Mouse (Mus musculus): ENCODE results near the gene Oasl1. TPM values are rescaled to one million over a fixed set of nuclear protein-coding genes. Genes with fewer than 3 reads are reported as not detected.

Oasl1 gene
- total and polyA plus RNA-seq, 2 experiments = 5.8 to 16.8 TPM

DNA sequence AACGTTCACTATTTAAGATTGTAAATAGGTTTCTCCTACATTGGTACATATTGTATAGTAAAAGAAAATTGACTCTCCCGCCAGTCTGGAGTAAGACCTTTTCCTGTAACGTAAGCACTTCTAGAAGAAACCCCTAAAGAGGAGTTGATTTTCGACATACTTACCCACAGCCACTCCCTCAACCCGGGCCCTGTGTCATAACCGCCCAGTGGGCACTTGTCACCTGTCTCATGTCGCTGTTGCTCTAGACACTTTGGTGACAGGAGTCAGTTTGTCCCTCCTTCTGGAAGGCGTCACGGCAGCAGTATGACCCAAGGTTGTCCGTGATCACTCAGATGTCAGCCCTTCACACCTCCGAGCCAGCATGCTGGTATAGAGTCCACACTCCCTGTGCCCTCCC, 40.0 kb upstream of the Oasl1 start:
- H3K4me1 ChIP-seq (ENCODE audit: control insufficient read depth, insufficient read depth, low read length) = peaks cover 3% of the 10 kb centered on the region; the same call in 1 of the 2 replicates
- H3K27me3 ChIP-seq (ENCODE audit: control insufficient read depth, insufficient read depth, low read length) = no peaks in the 10 kb centered on the region
- H3K27ac ChIP-seq (replicated peaks; ENCODE audit: insufficient read depth, low read depth, low read length) = no peak overlapping the region
- no peak for DNase-seq (ENCODE audit: extremely low read depth, low read depth, low spot score)
- H3K4me3 ChIP-seq (ENCODE audit: insufficient read depth, low read depth, low read length) = no peak overlapping the region
- 92% methylated on average over 11 of the region's 11 CpGs for WGBS
- H3K9ac ChIP-seq (ENCODE audit: low read depth, low read length) = no peak overlapping the region
- no peaks in the 10 kb centered on the region for H3K36me3 ChIP-seq (ENCODE audit: control insufficient read depth, insufficient read depth, low read length)
- TF ChIP-seq CTCF (IDR thresholded peaks at IDR 0.05; ENCODE audit: low read depth, low read length) = no peak
- TF ChIP-seq POLR2A (IDR thresholded peaks at IDR 0.05; ENCODE audit: extremely low read depth, insufficient read depth, low read length) = no peak
- no peaks in the 10 kb centered on the region for H3K79me2 ChIP-seq (ENCODE audit: control insufficient read depth, insufficient read depth, low read length)

DNA sequence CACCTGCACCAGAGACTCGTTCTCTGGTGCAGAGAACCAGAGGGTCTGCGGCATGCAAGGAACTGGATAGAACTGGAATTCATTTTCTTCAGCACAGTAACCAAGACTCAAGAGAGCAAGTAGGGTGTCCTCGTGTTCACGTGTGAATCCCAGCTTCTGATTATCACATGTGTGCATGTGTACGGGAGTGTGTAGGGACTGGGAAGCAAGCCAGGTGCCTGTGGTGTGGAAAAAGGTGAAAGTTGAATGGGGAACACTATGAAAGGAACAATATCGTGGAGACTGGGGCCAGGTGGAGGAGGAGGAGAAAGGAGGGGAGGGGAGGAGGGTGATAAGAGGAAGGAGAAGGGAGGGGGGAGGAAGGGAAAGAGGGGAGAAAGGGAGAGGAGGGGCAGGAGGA, 36.2 kb upstream of the Oasl1 start:
- peak; percentile 55 for DNase-seq (ENCODE audit: extremely low read depth, low read depth, low spot score)
- TF ChIP-seq CTCF (IDR thresholded peaks at IDR 0.05; ENCODE audit: low read depth, low read length) (no peak), POLR2A (IDR thresholded peaks at IDR 0.05; ENCODE audit: extremely low read depth, insufficient read depth, low read length) (no peak)
- H3K27ac ChIP-seq (replicated peaks; ENCODE audit: insufficient read depth, low read depth, low read length) = no peak overlapping the region; the same call in 1 of the 2 replicates
- no peak overlapping the region for H3K9ac ChIP-seq (ENCODE audit: low read depth, low read length)
- H3K4me3 ChIP-seq (ENCODE audit: insufficient read depth, low read depth, low read length) = no peak overlapping the region
- H3K79me2 ChIP-seq (ENCODE audit: control insufficient read depth, insufficient read depth, low read length) = no peaks in the 10 kb centered on the region
- H3K27me3 ChIP-seq (ENCODE audit: control insufficient read depth, insufficient read depth, low read length) = no peaks in the 10 kb centered on the region
- H3K4me1 ChIP-seq (ENCODE audit: control insufficient read depth, insufficient read depth, low read length) = peaks cover 3% of the 10 kb centered on the region
- H3K36me3 ChIP-seq (ENCODE audit: control insufficient read depth, insufficient read depth, low read length) = no peaks in the 10 kb centered on the region
- WGBS = 41% methylated on average over 6 of the region's 6 CpGs

DNA sequence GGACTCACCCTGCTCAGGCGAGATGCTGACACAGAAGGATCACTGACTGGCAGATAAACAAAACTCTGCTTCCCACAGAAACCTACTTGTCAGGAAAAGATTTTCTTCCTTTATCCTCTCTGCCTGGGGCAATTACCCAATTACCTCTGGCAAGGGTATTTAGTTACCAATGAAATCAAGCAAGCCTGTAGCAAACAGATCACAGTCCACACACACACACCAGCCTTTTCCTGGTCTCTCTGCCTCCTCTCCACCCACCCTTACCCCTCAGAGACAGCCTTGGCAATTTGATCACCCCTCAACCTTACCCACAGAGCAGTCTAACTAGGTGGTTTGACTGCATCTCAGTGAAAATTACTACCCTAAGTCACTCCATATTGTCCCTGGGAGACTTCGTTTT, 34.0 kb upstream of the Oasl1 start:
- WGBS = 72% methylated on average over 2 of the region's 2 CpGs
- Histone ChIP-seq H3K27me3 (ENCODE audit: control insufficient read depth, insufficient read depth, low read length) (no peaks in the 10 kb centered on the region), H3K9ac (ENCODE audit: low read depth, low read length) (no peak overlapping the region), H3K36me3 (ENCODE audit: control insufficient read depth, insufficient read depth, low read length) (no peaks in the 10 kb centered on the region), H3K4me1 (ENCODE audit: control insufficient read depth, insufficient read depth, low read length) (peaks cover 3% of the 10 kb centered on the region), H3K27ac (replicated peaks; ENCODE audit: insufficient read depth, low read depth, low read length) (no peak overlapping the region), H3K79me2 (ENCODE audit: control insufficient read depth, insufficient read depth, low read length) (no peaks in the 10 kb centered on the region), H3K4me3 (ENCODE audit: insufficient read depth, low read depth, low read length) (no peak overlapping the region)
- DNase-seq (ENCODE audit: extremely low read depth, low read depth, low spot score) = peak; percentile 63
- TF ChIP-seq CTCF (IDR thresholded peaks at IDR 0.05; ENCODE audit: low read depth, low read length) = no peak
- TF ChIP-seq POLR2A (IDR thresholded peaks at IDR 0.05; ENCODE audit: extremely low read depth, insufficient read depth, low read length) = no peak

DNA sequence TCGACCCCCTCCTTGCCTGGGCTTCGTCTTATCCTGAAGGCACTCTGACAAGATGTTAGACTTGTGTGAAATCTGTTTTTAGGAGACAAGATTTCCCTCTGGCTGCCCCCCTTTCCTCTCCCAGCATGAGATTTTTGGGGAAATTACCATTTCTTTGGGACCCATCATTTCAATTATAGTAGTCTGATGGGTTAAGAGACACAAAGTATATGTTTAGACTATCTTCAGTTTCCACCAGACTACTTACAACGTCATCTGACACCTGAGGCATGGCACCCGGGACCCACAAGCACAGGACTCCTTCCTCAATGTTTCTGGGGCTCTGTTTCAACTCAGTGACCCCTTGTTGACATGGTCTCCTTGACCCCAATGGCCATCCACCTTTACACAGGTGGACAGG, 27.5 kb upstream of the Oasl1 start:
- Histone ChIP-seq H3K27ac (replicated peaks; ENCODE audit: insufficient read depth, low read depth, low read length) (no peak overlapping the region), H3K79me2 (ENCODE audit: control insufficient read depth, insufficient read depth, low read length) (no peaks in the 10 kb centered on the region), H3K4me1 (ENCODE audit: control insufficient read depth, insufficient read depth, low read length) (no peaks in the 10 kb centered on the region), H3K27me3 (ENCODE audit: control insufficient read depth, insufficient read depth, low read length) (no peaks in the 10 kb centered on the region), H3K4me3 (ENCODE audit: insufficient read depth, low read depth, low read length) (no peak overlapping the region), H3K9ac (ENCODE audit: low read depth, low read length) (no peak overlapping the region), H3K36me3 (ENCODE audit: control insufficient read depth, insufficient read depth, low read length) (no peaks in the 10 kb centered on the region)
- 97% methylated on average over 4 of the region's 4 CpGs for WGBS
- no peak for DNase-seq (ENCODE audit: extremely low read depth, low read depth, low spot score)
- TF ChIP-seq CTCF (IDR thresholded peaks at IDR 0.05; ENCODE audit: low read depth, low read length) (no peak), POLR2A (IDR thresholded peaks at IDR 0.05; ENCODE audit: extremely low read depth, insufficient read depth, low read length) (no peak)

- Histone ChIP-seq H3K4me1 (ENCODE audit: control insufficient read depth, insufficient read depth, low read length) (no peaks in the 10 kb centered on the region), H3K36me3 (ENCODE audit: control insufficient read depth, insufficient read depth, low read length) (no peaks in the 10 kb centered on the region), H3K27me3 (ENCODE audit: control insufficient read depth, insufficient read depth, low read length) (no peaks in the 10 kb centered on the region), H3K4me3 (ENCODE audit: insufficient read depth, low read depth, low read length) (peak within 1 kb of the TSS; percentile 52), H3K27ac (replicated peaks; ENCODE audit: insufficient read depth, low read depth, low read length) (peak within 1 kb of the TSS; percentile 76), H3K9ac (ENCODE audit: low read depth, low read length) (peak within 1 kb of the TSS; percentile 65), H3K79me2 (ENCODE audit: control insufficient read depth, insufficient read depth, low read length) (no peaks in the 10 kb centered on the region)
- 62% methylated on average over 13 of the region's 13 CpGs for WGBS
- no peak for DNase-seq (ENCODE audit: extremely low read depth, low read depth, low spot score)
- no peak for TF ChIP-seq CTCF (IDR thresholded peaks at IDR 0.05; ENCODE audit: low read depth, low read length)
- TF ChIP-seq POLR2A (IDR thresholded peaks at IDR 0.05; ENCODE audit: extremely low read depth, insufficient read depth, low read length) = no peak
These were observed 26.2 kb upstream of the Oasl1 start, which contains the start of gene Oasl2 for GRCm38 (mm10) chr5:114896688-114897373. TSS of gene Oasl2 (plus strand) at chr5:114896936.

- Histone ChIP-seq H3K27ac (replicated peaks; ENCODE audit: insufficient read depth, low read depth, low read length) (peak overlapping the region; percentile 76), H3K4me3 (ENCODE audit: insufficient read depth, low read depth, low read length) (peak overlapping the region; percentile 52), H3K36me3 (ENCODE audit: control insufficient read depth, insufficient read depth, low read length) (no peaks in the 10 kb centered on the region), H3K9ac (ENCODE audit: low read depth, low read length) (peak overlapping the region; percentile 65), H3K4me1 (ENCODE audit: control insufficient read depth, insufficient read depth, low read length) (no peaks in the 10 kb centered on the region), H3K79me2 (ENCODE audit: control insufficient read depth, insufficient read depth, low read length) (no peaks in the 10 kb centered on the region), H3K27me3 (ENCODE audit: control insufficient read depth, insufficient read depth, low read length) (no peaks in the 10 kb centered on the region)
- WGBS = 27% methylated on average over 7 of the region's 7 CpGs
- TF ChIP-seq CTCF (IDR thresholded peaks at IDR 0.05; ENCODE audit: low read depth, low read length) (no peak), POLR2A (IDR thresholded peaks at IDR 0.05; ENCODE audit: extremely low read depth, insufficient read depth, low read length) (no peak)
- DNase-seq (ENCODE audit: extremely low read depth, low read depth, low spot score) = peak; percentile 30
These were observed 25.7 kb upstream of the Oasl1 start for GRCm38 (mm10) chr5:114897374-114897793.

Data from liver, adult 2 months (tissue).